Mouse (Mus musculus): Measurements from ENCODE around the gene Btbd11. TPM values are rescaled to one million over a fixed set of nuclear protein-coding genes. Genes with fewer than 3 reads are reported as not detected.
A peak's percentile ranks its signal among the peaks of the same experiment; 100 is the strongest.

Gene Btbd11
- total RNA-seq, 2 experiments from 2014 or later = 2.4 to 2.6 TPM

DNA sequence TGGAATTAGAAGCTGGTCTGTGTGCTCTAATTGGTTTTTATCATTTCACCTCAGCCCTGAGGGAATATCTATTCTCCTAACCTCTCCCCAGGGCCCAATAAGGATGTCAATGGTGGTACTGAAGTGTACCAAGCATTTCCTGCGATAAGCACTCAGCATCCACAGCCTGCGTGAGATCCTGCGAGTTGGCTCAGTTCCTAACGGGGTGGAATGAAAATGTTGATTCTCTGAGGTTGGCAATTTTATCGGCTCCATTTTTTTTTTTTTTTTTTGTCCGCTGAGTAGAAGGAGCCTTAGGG, 131.4 kb downstream of the Btbd11 start:
- no peak for DNase-seq (ENCODE audit: low spot score in 2 of 2)

DNA sequence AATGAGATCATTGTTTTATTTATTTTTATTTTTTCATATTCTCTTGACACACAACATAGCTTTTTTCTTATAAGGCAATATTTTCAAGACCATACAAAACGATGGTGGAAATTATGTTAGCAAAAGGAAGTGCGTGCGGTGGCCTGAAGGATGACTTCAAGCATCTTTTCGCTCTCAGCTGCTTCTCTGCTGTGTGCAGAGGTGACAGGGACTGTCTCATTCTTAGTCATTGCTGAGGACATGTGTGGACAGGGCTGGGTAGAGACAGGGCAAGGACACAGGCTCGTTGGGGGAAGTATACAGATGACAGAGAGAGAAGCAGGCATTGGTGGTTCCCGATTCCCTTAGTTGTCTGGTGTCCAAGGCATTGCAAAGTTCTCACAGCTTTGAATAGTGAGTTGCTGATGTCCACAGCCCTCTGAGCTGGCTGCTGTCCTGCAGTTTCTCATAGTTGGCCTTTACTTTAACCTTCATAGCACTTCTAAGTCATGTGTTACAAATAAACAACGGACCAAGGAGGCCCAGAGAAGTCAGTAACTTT, 135.7 kb downstream of the Btbd11 start:
- no peak for DNase-seq (ENCODE audit: low spot score in 2 of 2)

GRCm38 (mm10) chr10:85525267-85526015, 138.8 kb downstream of the Btbd11 start:
- no peak for DNase-seq (ENCODE audit: low spot score in 2 of 2)

DNA sequence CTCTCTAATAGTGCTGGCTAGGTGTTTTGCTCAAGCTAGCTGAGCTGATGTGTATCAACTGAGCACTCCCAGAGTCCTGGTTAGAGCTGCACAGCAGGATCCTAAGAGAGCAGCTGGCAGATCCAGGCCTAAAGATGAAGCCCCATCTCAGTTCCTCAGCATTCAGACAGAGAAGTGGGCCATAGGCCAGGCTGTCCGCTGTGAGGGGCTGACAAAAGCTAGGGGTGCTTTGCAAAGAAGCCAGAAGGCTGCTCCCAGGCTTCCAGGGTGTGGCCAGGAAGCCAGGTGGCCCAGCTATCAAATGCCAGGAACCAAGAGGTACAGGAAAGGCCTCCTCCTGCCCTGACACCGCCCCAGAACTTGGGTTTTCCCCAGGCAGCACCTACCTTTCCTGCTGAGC, 140.0 kb downstream of the Btbd11 start:
- DNase-seq (ENCODE audit: low spot score in 2 of 2) = no peak

DNA sequence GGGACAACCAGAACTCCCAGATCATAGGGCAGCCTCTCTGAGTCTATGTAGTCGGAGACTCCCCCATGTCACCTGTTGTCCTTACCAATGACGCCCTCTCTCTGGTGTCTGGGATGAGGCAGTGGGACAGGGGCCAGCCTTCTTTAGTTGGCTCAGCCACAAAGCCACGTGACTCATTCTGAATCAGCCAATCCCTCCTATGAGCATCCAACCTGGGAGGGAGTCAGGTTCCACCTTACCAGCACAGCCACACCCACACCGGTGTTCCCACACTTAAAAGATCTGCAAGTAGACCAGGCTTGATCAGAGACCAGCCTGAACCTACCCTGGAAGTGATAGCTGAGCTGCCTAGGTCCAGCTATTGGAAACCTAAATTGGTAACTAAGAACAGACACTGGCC, 141.1 kb downstream of the Btbd11 start:
- DNase-seq (ENCODE audit: low spot score in 2 of 2) = no peak

DNA sequence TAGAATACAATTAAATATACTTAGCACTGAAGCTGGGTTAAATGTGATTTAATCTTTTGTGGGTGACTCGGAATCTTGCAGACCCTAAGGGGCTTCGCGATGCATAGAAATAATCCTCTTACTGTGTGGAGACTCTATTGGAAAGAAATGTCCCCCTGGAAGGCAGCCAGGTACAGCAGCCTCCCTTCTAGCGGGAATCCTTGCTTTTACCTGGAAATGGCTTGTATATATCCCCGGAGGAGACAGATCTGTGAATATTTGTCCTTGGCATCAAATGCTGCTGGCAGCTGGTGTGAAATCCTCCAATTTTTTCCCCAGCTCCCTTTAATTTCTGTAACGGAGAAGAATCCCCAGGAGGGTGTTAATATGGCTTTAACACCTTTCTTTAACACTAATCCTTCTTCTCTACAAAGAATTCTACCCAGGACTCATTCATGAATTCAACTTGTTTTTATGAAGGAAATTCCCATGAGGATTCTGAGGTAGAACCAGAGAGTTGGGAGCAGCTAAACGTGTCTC, 146.6 kb downstream of the Btbd11 start:
- no peak for DNase-seq (ENCODE audit: low spot score in 2 of 2)

DNA sequence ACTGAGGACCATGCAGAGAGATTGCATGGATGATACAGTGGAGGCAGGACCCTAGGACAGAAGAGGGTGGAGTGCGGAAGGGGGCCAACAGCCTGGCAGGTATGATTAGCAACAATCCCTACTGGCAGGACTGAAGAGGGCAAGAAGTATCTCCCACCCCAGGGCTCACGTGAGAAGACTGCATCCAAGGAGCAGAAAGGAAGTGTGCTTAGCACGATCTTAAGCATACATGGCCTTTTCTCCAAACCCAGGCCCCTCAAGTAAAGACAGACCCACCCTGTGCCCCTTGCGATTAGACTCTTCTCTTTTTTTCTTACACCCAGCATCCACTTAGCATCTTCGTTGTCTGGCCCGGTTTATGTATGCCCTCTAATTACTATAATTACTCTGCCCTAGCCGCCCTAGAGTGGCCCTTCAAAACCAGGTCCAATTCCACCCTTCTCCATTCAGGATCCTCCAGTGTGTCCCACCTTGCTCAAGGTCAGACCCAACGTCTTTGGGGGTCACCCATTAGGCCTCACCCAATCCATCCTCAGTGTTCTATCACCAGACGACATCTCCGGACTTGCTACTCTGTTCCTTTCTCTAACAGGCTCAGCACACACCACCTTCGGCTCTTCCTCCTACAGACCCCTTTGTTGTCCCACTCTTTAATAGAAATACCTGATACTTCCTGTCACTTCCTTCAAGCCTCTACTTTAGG, 151.6 kb downstream of the Btbd11 start:
- DNase-seq (ENCODE audit: low spot score in 2 of 2) = no peak

GRCm38 (mm10) chr10:85539510-85540120, 153.0 kb downstream of the Btbd11 start:
- DNase-seq (ENCODE audit: low spot score in 2 of 2) = peak in 1 of 2 experiments; percentile 14

DNA sequence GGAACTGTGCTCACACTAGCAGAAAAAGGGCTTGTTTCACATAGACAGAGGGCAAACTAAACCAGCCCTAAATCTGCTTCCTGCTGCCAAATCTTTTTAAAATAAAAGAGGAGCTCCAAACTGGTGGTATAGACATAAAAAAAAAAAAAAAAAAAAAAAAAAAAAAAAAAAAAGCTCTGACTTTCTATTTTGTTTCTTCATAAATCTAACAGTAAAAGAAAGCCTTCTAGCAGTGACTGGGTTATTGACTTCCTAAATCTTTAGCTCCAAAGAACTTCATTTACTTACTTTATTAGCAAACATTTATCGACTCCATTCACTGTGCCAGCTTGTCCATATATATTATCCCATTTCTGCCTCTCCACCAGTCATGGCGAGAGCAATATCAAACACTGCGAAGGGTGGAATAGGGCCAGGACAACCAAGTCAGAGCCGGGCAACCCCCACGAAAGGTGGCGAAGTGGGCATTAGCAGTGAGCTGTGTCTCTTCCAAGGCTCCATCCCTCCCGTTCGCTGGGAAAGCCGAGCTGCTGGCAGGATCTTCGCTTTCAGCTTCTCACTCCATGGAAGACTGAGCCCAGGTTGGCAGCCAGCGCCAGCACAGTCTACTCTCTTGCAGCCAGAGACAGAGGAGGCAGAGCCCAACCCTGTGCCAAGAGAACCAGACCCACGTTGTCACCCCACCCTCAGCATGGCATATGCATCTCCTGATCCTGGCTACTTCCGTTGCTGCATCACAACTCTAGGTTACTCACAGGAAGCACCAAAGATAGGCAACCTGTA, 153.9 kb downstream of the Btbd11 start:
- no peak for DNase-seq (ENCODE audit: low spot score in 2 of 2)

DNA sequence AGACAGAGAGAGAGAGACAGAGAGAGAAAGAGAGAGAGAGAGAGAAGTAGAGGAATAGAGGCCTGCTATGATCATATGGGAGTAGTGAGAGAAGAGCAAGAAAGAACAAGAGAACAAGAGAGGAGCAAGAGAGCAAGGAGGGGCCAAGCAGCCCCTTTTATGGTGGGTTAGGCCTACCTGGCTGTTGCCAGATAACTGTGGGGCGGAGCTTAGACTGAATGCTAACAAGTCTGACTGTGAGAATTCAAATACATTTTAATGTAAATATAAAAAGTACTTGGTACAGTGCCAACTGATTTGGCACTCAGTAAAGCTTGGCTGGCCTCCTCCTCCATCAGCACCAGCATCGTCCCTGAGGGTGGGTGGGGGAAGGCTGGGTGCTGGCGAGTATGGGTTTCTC, 154.9 kb downstream of the Btbd11 start:
- no peak for DNase-seq (ENCODE audit: low spot score in 2 of 2)

- DNase-seq (ENCODE audit: low spot score in 2 of 2) = no peak
Measured at GRCm38 (mm10) chr10:85541892-85542630, 155.4 kb downstream of the Btbd11 start.

GRCm38 (mm10) chr10:85543281-85543680, 156.7 kb downstream of the Btbd11 start:
- DNase-seq (ENCODE audit: low spot score in 2 of 2) = no peak

GRCm38 (mm10) chr10:85544991-85545390, 158.4 kb downstream of the Btbd11 start:
- DNase-seq (ENCODE audit: low spot score in 2 of 2) = no peak

- DNase-seq (ENCODE audit: low spot score in 2 of 2) = no peak
Measured at GRCm38 (mm10) chr10:85555193-85555592, 168.6 kb downstream of the Btbd11 start.

DNA sequence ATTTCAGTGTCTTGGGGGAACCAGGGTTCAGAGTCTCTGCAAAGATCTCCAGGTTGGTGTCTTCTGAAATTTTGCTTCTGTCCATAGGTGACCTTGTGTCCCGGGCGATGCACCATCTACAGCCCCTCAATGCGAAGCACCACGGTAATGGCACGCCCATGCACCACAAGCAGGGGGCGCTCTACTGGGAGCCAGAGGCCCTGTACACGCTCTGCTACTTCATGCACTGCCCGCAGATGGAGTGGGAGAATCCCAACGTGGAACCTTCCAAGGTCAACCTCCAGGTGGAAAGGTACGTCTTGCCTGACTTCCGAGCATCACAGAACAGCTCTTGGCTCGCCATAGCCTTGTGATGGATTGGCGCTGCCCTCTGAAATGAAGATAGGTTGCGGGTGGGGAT, 174.8 kb downstream of the Btbd11 start:
- no peak for DNase-seq (ENCODE audit: low spot score in 2 of 2)

DNA sequence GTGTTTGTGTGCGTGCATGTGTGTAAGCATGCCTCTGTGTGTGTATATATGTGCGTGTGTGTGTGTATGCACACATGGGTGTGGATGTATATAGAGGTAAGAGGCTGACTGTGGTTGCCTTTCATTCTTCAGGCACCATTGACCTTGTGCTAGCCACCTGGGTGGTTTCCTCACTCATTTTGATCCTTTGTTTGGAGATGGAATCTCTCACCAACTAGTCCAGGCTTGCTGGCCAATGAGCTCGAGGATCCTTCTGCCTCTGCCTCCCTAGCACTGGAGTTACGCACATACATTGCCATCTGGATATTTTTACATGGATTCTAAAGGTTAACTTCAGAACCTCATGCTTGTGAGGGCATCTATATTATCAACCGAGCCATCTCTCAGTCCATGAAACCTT, 184.8 kb downstream of the Btbd11 start:
- DNase-seq (ENCODE audit: low spot score in 2 of 2) = no peak

DNA sequence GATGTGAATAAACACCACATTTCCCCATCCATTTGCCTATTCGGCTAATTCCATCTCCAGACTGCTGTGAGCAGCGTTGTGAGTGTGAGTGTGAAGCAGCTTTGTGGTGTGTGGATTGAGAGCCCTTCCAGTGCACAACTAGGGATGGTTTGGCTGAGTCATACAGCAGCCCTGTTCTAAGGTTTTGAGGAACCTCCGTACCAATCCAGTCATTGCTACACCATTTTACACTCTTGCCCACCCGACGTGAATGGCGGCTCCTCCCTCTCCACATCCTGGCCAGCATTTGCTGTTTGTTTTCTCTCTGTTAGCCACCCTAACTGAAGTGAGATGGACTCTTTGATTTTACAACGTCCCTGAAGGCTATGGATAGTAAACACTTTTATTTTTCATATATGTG, 186.0 kb downstream of the Btbd11 start:
- no peak for DNase-seq (ENCODE audit: low spot score in 2 of 2)

DNA sequence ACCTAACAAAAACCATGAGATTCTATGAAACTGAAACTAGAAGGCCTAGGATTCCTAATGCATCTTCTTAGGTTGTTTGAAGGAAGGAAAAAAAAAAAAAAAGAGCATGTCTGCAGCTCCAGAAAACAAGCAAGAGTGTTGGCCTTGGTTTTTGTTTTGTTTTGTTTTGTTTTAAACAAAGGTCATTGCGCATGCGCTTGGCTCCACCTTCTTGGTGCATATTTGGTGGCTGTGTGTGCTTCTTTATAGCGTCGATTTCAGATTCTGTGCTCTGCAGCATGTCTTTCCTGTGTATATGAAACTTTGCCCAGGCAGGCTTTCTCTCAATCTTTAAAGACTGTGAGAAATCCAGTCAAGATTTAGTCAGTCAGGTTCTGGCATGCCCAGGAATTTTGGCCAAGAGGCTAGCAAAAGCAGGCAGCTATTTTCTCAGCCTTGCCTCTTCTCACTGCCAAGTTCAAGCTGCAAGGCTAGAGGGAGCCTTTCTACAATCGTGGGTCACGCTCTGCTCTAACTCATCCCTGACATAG, 191.3 kb downstream of the Btbd11 start:
- DNase-seq (ENCODE audit: low spot score in 2 of 2) = no peak

- no peak for DNase-seq (ENCODE audit: low spot score in 2 of 2)
Measured at GRCm38 (mm10) chr10:85578571-85579465, 192.2 kb downstream of the Btbd11 start.

All from gastrocnemius, postnatal 4 days (tissue).